Mouse (Mus musculus): Measurements from ENCODE around the gene Ctf1. TPM values are rescaled to one million over a fixed set of nuclear protein-coding genes. Genes with fewer than 3 reads are reported as not detected.
"Not testable (repeated sequence)": the region's sequence is repeated elsewhere in the genome, so short reads cannot be mapped to it uniquely, and the experiment has no call there.

The Ctf1 gene
- total and polyA plus RNA-seq, 3 experiments = 1.7 to 5.3 (median 2.3) TPM

DNA sequence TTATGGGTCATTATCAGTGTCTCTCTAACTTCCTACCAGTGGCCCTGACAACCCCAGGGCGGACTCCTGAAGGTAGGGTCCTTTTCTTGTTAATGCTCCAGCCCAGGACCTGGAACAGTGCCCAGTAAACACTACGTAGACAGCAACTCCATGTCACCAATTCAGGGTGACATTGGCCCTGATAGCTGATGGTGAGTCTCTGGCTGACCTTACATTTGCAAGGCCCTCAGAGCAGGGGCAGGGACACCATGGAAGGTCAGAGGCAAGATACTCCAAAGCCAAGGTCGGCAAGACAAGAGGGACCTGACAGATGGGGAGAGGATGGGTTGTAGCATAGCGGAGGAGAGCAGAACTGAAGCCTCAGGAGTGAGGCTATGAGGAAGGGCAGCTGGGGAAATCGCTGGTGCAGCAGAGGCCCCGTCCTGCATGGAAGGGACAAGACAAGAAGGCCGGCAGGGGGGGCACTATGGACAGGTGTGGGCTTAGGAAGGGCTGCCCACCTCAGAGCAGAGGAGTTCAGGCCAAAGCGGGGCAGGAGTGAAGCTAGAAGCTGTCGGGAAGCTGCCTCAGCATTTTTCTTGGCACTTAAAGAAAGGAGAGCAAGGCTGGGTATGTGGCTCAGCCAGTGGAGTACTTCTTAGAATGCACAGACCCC lies 22.8 kb upstream of the Ctf1 start:
- no peaks in the 10 kb centered on the region for H3K9me3 ChIP-seq (replicated peaks)
- H3K4me1 ChIP-seq (ENCODE audit: insufficient read depth, low read depth, low read length) = peaks cover 6% of the 10 kb centered on the region
- H3K36me3 ChIP-seq (replicated peaks) = no peaks in the 10 kb centered on the region
- TF ChIP-seq GATA2 (IDR thresholded peaks at IDR 0.05; ENCODE audit: borderline replicate concordance, low read depth, low read length) = no peak
- no peak for TF ChIP-seq TAL1 (conservative IDR thresholded peaks at IDR 0.05; ENCODE audit: low read depth, low read length)
- no peak for TF ChIP-seq POLR2AphosphoS5 (IDR thresholded peaks at IDR 0.05; ENCODE audit: insufficient replicate concordance, low read depth, low read length)
- no peak for TF ChIP-seq GATA1 (IDR thresholded peaks at IDR 0.05; ENCODE audit: borderline replicate concordance, low read length)
- no peak for TF ChIP-seq CTCF (IDR thresholded peaks at IDR 0.05; ENCODE audit: low read depth, low read length)
- peaks cover 6% of the 10 kb centered on the region for H3K27me3 ChIP-seq (ENCODE audit: insufficient read depth, low read length)
- DNase-seq (ENCODE audit: low spot score) (no peak), ATAC-seq (ENCODE audit: extremely low read depth, insufficient number of reproducible peaks, low FRiP score, poor library complexity, severe bottlenecking) (no peak)
- no peak overlapping the region for H3K4me3 ChIP-seq (ENCODE audit: low read depth, low read length)

DNA sequence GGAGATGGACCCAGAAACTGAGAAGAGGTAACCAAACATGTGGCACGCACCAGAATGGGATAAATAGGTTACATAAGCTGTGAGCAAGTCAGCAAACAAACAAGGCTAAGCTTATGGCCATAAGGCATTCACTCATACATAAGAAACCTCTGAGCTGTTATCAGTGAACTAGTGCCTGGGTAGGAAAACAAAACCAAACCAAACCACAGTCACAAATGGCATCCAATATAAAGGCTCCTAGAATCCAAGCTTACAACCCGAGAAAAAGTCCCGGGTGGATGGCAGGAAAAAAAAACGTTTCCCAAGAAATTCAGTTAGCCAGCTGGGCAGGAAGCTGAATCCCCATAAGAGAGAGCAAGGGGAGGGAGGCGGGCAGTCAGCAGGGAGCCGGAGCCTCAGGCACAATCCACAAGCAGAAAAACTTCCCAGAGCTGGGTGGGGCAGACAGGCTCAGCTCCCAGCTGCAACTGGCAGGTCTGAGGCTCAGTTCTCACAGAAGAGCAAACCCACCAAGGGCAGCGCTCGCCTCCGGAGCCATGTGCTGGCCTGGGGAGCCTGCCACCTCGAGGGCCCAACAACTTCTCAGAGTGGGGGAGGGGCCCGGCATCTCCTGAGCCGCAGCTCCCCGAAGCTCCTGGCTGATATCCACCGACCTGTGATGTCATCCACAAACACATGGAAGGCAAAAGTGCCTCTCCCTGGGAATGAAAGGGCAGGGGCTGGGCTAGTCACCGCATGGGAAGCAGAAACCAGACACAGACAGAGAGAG lies 21.1 kb upstream of the Ctf1 start:
- Histone ChIP-seq H3K36me3 (replicated peaks) (peaks cover 2% of the 10 kb centered on the region), H3K9me3 (replicated peaks) (no peaks in the 10 kb centered on the region), H3K4me1 (ENCODE audit: insufficient read depth, low read depth, low read length) (peaks cover 6% of the 10 kb centered on the region), H3K4me3 (ENCODE audit: low read depth, low read length) (peak overlapping the region; percentile 18; the same call in 1 of the 2 replicates), H3K27me3 (ENCODE audit: insufficient read depth, low read length) (peaks cover 6% of the 10 kb centered on the region)
- no peak for ATAC-seq (ENCODE audit: extremely low read depth, insufficient number of reproducible peaks, low FRiP score, poor library complexity, severe bottlenecking)
- TF ChIP-seq CTCF (IDR thresholded peaks at IDR 0.05; ENCODE audit: low read depth, low read length) (no peak), GATA2 (IDR thresholded peaks at IDR 0.05; ENCODE audit: borderline replicate concordance, low read depth, low read length) (no peak), GATA1 (IDR thresholded peaks at IDR 0.05; ENCODE audit: borderline replicate concordance, low read length) (no peak), POLR2AphosphoS5 (IDR thresholded peaks at IDR 0.05; ENCODE audit: insufficient replicate concordance, low read depth, low read length) (no peak), TAL1 (conservative IDR thresholded peaks at IDR 0.05; ENCODE audit: low read depth, low read length) (no peak)
- DNase-seq (ENCODE audit: low spot score) = peak; percentile 22

DNA sequence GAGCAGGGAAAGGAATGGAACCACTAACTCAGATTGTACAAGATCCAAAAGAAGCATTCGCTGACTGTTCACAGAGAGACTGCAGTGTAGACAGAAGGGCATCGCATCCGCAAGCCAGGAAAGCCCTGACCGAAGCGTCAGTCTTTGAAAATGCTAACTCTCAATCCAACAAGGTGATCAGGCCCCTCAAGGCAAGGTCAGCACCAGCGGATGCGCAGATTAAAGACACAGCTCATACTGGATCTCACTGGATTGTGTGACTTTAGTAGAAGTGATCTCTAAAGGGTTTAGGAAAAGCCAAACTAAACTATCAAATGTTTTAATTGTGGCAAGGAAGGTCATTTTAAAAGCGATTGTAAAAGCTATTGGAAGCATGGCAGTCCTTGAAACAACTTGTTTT lies 19.2 kb upstream of the Ctf1 start:
- Histone ChIP-seq H3K36me3 (replicated peaks) (peaks cover 2% of the 10 kb centered on the region), H3K4me1 (ENCODE audit: insufficient read depth, low read depth, low read length) (peaks cover 6% of the 10 kb centered on the region), H3K27me3 (ENCODE audit: insufficient read depth, low read length) (peaks cover 6% of the 10 kb centered on the region), H3K9me3 (replicated peaks) (no peaks in the 10 kb centered on the region), H3K4me3 (ENCODE audit: low read depth, low read length) (no peak overlapping the region)
- DNase-seq (ENCODE audit: low spot score) (no peak), ATAC-seq (ENCODE audit: extremely low read depth, insufficient number of reproducible peaks, low FRiP score, poor library complexity, severe bottlenecking) (no peak)
- TF ChIP-seq GATA1 (IDR thresholded peaks at IDR 0.05; ENCODE audit: borderline replicate concordance, low read length) (no peak), GATA2 (IDR thresholded peaks at IDR 0.05; ENCODE audit: borderline replicate concordance, low read depth, low read length) (no peak), CTCF (IDR thresholded peaks at IDR 0.05; ENCODE audit: low read depth, low read length) (no peak), POLR2AphosphoS5 (IDR thresholded peaks at IDR 0.05; ENCODE audit: insufficient replicate concordance, low read depth, low read length) (no peak), TAL1 (conservative IDR thresholded peaks at IDR 0.05; ENCODE audit: low read depth, low read length) (no peak)

DNA sequence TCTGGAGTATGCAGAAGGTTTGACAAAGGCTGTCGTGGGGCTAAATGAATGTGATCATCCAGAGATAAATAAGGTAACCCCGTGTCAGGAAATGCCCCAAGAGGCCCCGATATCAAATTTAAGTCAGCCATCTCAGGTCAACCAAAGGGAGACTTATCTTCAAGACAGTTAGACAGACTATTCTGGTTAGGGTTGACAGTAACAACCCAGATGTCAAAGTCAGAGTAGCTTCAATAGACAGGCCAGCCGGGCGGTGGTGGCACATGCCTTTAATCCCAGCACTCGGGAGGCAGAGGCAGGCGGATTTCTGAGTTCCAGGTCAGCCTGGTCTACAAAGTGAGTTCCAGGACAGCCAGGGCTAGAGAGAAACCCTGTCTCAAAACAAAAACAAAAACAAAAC lies 18.8 kb upstream of the Ctf1 start:
- DNase-seq (ENCODE audit: low spot score); ATAC-seq (ENCODE audit: extremely low read depth, insufficient number of reproducible peaks, low FRiP score, poor library complexity, severe bottlenecking); H3K4me1 ChIP-seq (ENCODE audit: insufficient read depth, low read depth, low read length); H3K9me3 ChIP-seq (replicated peaks); H3K27me3 ChIP-seq (ENCODE audit: insufficient read depth, low read length); H3K36me3 ChIP-seq (replicated peaks); H3K4me3 ChIP-seq (ENCODE audit: low read depth, low read length): not testable (repeated sequence)

DNA sequence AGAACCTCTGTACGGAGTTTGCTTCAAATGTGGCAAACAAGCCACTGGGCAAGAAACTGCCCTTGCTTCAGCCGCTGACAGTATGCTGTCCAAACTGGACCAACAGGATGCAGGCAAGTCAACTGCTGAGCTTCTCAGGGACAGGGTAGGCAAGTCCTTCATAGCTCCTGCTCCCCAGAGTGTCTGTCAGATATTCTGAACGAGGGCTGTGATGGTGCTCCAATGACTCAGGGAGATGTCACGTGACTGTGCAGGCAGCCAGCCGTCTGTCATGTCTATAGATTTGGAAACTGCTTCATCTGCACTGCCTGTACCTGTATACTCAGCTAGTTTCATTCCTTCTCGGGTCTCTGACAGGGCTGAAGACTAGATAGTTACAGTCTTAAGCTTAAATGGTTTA lies 13.6 kb upstream of the Ctf1 start:
- Histone ChIP-seq H3K4me1 (ENCODE audit: insufficient read depth, low read depth, low read length) (peaks cover 12% of the 10 kb centered on the region), H3K9me3 (replicated peaks) (no peaks in the 10 kb centered on the region), H3K36me3 (replicated peaks) (peaks cover 34% of the 10 kb centered on the region), H3K4me3 (ENCODE audit: low read depth, low read length) (no peak overlapping the region), H3K27me3 (ENCODE audit: insufficient read depth, low read length) (no peaks in the 10 kb centered on the region)
- no peak for DNase-seq (ENCODE audit: low spot score)
- no peak for ATAC-seq (ENCODE audit: extremely low read depth, insufficient number of reproducible peaks, low FRiP score, poor library complexity, severe bottlenecking)
- TF ChIP-seq TAL1 (conservative IDR thresholded peaks at IDR 0.05; ENCODE audit: low read depth, low read length) (no peak), GATA2 (IDR thresholded peaks at IDR 0.05; ENCODE audit: borderline replicate concordance, low read depth, low read length) (no peak), GATA1 (IDR thresholded peaks at IDR 0.05; ENCODE audit: borderline replicate concordance, low read length) (no peak), POLR2AphosphoS5 (IDR thresholded peaks at IDR 0.05; ENCODE audit: insufficient replicate concordance, low read depth, low read length) (no peak)

DNA sequence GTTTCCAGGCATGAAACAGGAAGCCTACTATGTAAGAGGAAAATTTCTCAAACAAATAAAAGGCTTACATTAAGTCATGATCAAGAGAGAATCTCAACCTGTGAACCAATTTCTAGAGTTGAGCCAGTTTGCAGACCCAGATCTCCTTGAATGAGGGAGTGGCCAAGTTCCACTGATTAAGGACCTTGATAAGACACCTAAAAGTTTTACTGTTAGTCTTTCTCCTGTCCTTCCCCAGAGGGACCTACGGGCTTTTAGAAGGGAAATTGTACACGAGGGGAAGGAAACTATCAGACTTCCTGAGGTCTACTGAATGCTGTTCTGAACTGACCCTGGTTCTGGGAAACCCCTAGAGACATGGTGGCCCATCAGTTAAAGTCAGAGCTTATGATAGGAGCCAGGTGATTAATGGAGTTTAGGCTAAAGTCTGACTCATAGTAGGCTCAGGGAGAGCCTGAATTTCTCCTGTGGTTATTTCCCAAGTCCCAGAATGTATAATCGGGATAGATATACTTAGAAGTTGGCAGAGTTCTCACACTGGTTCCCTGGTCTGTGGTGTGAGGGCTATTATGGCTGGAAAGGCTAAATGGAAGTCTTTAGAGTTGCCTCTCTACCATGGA lies 11.7 kb upstream of the Ctf1 start:
- Histone ChIP-seq H3K4me1 (ENCODE audit: insufficient read depth, low read depth, low read length) (peaks cover 14% of the 10 kb centered on the region), H3K4me3 (ENCODE audit: low read depth, low read length) (no peak overlapping the region), H3K27me3 (ENCODE audit: insufficient read depth, low read length) (no peaks in the 10 kb centered on the region), H3K36me3 (replicated peaks) (peaks cover 50% of the 10 kb centered on the region), H3K9me3 (replicated peaks) (no peaks in the 10 kb centered on the region)
- no peak for TF ChIP-seq CTCF (IDR thresholded peaks at IDR 0.05; ENCODE audit: low read depth, low read length)
- no peak for TF ChIP-seq POLR2AphosphoS5 (IDR thresholded peaks at IDR 0.05; ENCODE audit: insufficient replicate concordance, low read depth, low read length)
- no peak for TF ChIP-seq TAL1 (conservative IDR thresholded peaks at IDR 0.05; ENCODE audit: low read depth, low read length)
- ATAC-seq (ENCODE audit: extremely low read depth, insufficient number of reproducible peaks, low FRiP score, poor library complexity, severe bottlenecking) = no peak
- no peak for DNase-seq (ENCODE audit: low spot score)

Data from G1E (cell line).